Mouse (Mus musculus): ENCODE measurements around the gene Rasgrf2. TPM values are rescaled to one million over a fixed set of nuclear protein-coding genes. Genes with fewer than 3 reads are reported as not detected.
"Not testable (repeated sequence)": the region's sequence is repeated elsewhere in the genome, so short reads cannot be mapped to it uniquely, and the experiment has no call there.

Rasgrf2 gene
- polyA plus RNA-seq (2012; rRNA removed) = 73.7 and 83.8 TPM in 2 replicates

DNA sequence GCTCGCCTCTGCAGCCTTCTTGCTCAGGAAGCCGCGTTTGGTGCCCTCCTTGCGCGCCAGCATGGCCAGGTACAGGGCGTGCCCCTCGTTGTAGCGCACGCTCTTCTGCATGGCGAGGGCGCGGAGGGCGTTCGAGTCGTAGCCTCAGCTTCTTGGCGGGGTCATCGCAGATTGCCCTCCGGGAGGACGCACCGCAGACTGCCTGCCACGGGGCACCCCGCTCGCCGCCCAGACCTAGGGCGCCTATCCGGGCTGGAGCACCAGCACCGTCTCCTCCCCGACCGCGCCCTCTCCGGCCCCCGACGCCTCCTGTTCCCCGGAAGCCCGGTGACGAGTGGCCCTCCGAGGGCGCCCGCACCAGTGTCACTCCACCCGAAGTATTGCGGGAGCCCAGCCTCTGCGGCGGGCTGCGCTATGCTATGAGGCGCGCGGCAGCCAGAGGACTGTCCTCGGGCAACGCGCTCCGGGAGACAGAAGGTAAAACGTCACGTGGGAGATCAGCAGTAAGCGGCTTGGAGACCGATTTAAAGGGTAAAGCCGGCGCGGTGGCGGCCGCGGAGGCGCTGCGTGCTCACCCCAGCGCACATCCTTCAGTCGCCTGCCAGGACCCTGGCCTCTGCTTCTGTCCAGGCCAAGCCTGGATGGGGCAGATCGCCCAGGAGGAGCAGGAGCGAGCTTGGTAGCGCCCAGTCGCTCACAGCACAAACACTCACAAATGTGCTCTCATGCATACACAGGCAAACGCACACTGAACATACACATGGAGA, at the start of gene Rasgrf2:
TSS of gene Rasgrf2 (minus strand) at position 273 of the 767 bp plus-strand sequence.
- peak in 1 of 2 experiments; percentile 65 for DNase-seq (ENCODE audit: extremely low spot score in 1 of 2, low spot score in 1 of 2)

DNA sequence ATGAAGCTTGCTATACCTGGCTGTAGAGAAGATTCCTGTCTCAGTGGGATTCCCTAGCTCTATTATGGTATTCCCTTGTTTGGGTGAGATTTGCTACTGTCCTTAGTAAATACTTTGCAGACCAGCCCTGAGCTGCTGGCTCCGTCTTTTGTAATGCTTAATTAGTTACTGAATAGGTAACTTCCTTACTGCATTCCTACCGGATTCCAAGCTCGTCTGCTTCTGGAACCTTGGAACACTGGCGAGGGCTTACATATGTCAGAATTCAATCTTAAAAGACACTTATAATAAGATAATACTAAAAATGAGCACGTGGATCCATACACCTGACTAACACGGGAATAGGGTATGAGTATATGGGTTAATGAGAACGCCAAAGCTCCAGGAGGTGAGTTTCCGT, 41.2 kb upstream of the Rasgrf2 start:
- not testable (repeated sequence) for DNase-seq (ENCODE audit: extremely low spot score in 1 of 2, low spot score in 1 of 2)

DNA sequence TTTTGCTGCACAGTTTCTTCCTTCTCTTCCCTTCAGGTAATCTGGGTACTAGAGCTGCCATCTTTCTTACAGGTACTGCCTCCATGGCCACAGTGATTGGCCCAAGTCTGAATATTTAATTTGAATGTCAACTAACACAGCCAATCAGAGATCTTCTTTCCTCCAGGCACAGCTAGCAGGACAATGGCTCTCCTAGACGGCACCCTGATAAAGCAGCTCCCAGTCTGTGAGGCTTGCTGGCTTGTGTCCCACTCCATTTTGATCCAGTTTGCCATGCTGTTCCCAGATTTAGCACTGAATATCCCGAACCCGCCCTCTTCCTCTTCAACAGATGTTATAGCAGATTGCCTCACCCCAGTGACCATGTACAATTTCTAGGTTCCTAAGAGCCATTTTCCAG, 19.1 kb upstream of the Rasgrf2 start:
- DNase-seq (ENCODE audit: extremely low spot score in 1 of 2, low spot score in 1 of 2) = no peak

DNA sequence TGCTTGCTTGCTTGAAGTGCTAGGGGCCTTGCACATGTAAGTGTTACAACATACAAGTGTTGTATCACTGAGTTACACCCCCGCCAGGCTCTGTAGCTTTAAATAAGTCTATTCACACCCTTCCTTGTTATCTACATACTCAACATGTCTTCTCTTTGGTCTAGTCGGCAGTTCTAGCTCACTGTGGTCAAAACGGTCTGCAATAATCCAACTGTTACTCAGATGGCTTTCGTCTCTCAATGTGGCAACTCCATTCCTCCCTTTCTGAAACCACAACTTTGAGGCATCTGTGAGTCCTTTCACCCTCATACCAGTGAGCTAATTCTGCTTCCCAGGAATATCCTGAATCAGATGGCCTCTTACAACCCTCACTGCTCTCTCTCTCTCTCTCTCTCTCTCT, 17.4 kb upstream of the Rasgrf2 start:
- DNase-seq (ENCODE audit: extremely low spot score in 1 of 2, low spot score in 1 of 2) = no peak

DNA sequence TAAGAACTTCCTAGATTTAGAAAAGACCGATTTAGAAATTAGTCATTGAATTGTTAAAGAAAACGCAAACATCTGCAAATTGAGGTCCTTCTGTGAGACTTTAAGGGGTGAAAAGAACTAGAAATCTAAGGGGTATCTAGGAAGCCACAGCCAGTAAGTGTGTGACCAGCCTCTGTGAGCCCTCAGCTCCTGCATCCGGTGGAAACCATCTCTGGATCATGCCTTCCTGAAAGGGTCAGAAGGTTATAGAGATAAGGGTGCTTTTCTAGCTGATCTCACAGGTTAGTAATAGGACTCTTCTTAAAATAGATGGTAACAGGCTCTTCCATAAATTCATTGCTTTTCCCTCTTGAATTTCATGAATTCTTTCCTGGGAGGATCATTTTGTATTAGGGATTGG, 3.3 kb upstream of the Rasgrf2 start:
- DNase-seq (ENCODE audit: extremely low spot score in 1 of 2, low spot score in 1 of 2) = no peak

DNA sequence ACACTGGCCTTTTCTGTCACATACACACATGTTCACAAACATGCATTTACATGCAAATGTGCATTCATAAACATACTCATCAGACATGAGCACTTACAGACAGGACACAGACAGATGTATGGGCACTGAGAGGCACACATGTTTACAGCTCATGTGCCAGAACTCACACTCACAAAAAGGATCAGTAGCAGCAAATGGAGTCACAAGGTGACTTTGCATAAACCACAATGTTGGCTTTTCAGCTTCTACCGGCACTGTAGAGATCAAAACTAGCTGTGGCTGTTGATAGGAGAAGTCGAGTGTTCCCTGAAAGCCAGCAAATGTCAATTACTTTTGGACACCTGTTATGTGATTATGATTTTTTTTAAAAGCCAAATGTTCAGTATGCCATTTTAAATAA, 1.1 kb upstream of the Rasgrf2 start:
- DNase-seq (ENCODE audit: extremely low spot score in 1 of 2, low spot score in 1 of 2) = no peak

DNA sequence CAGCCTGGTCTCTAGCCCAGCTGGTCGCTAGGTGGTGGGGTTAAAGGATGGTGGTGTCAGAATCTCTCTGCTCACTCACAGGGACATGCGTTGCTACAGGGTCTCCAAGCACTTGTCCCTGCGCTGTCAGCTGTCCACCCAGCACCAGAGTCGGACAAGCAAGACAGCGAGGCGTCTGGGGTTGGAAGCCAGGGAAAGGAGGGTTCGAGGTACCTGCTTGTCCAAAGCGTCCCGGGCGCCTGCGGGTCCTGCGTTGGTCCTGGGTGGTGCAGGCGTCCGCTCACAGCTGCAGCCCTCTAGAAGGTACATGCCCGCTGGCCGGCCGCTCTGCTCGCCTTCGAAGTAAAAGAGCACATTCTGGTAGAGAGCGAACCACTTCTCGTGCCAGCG, 467 bp downstream of the Rasgrf2 start:
- no peak for DNase-seq (ENCODE audit: extremely low spot score in 1 of 2, low spot score in 1 of 2)

DNA sequence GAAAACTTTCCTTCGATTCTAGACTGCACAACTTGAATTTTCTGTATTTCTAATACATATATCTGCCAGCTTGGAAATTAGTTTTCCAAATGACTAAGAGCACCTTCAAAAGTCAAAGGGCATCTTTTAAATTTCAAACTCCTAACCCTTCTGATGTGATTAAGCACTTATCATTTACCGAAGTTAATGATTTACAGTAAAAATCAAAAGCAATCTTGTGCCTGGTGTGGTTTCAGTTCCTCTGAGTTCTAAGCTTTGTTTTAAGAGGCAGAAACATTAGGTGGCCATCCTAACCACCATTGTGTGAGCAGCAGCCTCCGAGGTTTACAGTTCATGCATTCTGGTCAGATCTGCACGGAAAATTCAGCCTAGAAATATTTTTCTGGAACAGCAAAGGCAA, 1.6 kb downstream of the Rasgrf2 start:
- DNase-seq (ENCODE audit: extremely low spot score in 1 of 2, low spot score in 1 of 2) = no peak

DNA sequence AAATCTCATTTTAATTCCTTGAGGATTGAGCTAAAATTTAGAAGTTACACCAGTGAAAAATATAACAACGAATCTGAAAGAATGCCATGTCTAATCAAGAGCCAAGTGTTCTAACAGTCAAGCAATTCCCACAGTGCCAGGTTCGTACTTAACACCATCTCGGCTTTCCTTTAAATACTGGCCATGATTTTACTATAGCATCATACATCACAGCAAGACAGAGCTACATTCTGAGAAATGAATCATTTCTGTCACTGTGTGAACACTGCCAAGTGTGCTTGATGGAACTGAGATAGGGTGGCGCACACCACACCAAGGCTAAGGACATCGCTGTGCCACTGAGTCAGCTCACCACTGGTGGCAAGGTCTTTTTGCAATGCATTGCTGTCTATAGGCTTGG, 5.6 kb downstream of the Rasgrf2 start:
- peak in 1 of 2 experiments; percentile 49 for DNase-seq (ENCODE audit: extremely low spot score in 1 of 2, low spot score in 1 of 2)

DNA sequence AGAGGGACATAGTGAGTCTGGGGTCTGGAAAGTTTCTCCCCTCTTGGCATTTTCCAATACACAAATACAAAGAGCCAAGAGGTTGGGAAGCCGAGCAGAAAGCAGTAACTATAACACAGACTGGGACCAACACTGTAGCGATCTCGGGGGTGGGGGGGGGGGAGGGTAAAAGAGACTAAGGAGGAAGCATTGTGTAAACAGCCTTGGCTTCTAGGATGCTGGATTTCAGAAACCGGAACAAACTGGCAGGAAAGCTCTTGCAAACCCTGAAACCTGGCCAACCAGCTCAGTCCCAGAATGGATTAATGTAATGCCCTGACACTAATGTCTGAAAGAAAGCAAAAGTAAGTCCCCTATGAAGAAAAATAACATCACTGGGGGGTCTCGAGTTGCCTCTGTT, 11.8 kb downstream of the Rasgrf2 start:
- no peak for DNase-seq (ENCODE audit: extremely low spot score in 1 of 2, low spot score in 1 of 2)

DNA sequence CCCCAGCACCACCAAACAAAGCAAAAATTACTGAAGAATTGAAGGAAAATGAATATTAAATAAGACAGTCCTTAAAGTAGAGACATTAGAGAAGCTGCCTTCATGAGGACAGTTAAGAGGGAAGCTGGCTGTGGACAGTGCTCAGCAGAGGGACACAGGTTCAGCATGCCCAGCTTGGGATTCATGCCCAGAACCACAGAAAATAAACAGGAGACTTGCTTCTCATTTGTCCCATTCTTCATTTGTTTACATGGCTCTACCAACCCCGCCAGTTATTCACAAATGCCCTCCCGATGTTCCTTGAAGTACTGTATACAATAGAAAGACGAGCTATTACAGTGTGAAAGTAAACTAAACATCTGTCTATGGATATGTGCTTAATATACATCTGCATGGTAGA, 17.4 kb downstream of the Rasgrf2 start:
- DNase-seq (ENCODE audit: extremely low spot score in 1 of 2, low spot score in 1 of 2) = no peak

DNA sequence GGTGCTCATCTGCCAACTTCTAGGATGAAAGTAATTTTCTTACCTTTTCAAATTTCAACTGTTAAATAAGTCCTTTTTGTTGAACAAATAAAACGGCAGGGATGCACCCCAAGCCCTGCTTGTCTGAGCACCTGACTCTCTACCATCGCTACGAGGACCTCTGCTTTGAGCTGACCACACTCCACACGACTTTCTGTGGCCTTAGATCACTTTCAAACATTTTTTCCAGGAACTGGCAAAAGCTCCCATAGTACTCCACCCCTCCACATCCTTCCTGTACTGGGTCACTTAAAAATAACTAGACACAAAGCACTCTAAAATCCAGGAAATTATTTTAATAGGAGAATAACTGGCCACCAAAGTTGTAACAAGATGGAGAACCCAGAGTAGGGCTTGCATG, 23.2 kb downstream of the Rasgrf2 start:
- no peak for DNase-seq (ENCODE audit: extremely low spot score in 1 of 2, low spot score in 1 of 2)

DNA sequence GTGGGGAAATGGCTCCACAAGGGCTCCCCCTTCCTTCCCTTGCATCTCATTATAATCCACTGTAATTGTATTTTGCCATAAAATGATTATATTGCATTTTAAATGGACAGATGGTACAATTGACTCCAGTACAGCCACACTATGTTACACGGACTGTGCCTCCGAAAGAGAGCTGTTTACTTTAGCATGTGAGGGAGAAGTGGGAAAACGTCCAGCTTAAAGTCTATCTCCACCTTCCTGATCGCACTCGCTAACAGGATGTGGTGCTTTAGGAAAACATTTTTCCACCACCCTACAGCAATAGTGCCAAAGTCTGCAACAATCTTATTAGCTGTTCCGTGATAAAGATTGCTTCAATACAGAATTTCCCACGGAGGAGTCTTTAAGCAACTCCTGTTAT, 27.2 kb downstream of the Rasgrf2 start:
- DNase-seq (ENCODE audit: extremely low spot score in 1 of 2, low spot score in 1 of 2) = no peak

DNA sequence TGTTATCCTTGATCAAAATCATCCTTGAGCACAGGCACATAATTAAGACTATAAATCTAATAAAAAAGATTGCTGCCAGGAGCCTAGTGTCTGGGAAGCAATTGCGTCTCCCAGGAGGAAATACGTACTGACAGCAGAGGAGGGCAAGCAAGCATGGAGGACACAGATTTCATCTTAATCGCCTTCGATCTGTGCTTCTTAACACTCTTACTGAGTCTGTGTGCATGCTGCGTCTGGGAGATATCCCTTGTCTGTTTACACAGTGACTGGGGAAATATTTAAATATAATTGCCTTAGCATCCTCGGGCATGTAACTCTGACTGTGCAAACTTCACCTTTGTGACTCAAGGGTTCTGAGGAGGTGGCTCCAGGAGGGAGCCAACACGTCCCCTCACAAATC, 33.0 kb downstream of the Rasgrf2 start:
- no peak for DNase-seq (ENCODE audit: extremely low spot score in 1 of 2, low spot score in 1 of 2)

DNA sequence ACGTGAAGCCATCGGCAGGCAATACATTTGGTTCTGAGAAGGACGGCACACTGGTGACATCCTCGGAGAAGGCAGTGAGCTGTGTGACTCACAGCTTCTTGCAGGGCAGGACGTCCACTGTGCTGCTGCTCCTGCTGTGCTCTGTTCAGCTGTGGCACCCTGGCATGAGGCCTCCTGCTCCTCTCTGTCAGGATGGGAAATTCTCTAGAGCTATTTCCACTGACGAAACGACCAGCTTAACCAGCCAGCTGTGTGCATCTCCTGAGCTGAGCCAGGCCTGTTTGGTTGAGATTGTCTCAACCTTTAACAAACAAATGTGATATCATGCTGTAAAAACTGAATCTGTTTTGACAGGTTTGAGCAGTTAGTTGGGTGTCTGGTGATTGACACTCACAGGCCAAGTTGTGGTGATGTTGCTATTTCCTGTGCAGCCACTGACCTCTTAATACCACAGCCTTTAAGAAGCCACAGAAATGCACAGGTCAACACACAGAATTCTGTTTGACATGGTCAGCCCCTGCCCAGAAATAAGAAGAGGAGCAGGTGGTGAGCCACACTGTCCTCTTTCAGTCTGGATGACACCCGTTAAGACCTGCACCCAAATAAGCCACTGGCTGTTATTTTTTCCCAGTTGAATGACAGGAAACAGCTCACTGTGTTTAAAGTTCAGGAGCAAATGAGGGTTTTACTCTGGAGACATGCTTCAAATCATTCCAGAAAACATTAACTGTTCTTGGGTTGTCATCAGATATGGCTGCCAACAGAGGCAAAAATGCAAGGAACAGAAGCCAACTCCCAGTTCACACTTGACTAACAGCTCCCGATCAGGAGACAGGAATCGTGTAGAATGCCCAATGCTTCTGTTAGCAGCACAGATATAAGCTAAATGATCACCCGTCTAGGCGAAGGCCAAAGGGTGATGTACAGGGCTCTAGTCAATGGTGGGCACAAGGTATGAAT, 36.0 kb downstream of the Rasgrf2 start:
- DNase-seq (ENCODE audit: extremely low spot score in 1 of 2, low spot score in 1 of 2) = no peak

DNA sequence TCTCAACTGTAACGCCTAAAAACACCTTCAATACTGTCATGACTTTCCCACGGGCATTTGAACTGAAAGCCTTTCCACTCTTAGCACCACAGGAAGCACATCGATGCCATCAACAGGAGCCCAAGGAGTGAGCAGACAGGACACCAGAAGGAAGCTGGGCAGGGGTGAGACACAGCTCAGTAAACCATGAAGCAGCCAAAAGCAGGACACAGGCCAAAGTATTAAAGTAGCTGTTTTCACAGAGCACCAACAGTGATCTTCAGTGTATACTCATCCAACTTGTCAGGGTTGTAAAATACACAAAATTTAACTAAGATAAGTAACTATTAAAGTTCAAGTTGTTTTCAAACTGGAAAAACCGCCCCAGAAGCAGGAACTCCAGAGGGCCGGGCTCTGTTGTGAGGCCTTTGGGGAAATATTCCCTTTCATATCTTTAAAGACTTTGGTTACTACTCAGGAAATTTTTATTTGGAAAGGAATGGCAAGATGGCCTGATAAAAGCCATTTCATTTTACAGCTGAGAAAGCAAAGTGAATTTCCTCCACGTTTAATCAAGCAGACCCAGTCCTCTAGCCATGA, 37.7 kb downstream of the Rasgrf2 start:
- no peak for DNase-seq (ENCODE audit: extremely low spot score in 1 of 2, low spot score in 1 of 2)

DNA sequence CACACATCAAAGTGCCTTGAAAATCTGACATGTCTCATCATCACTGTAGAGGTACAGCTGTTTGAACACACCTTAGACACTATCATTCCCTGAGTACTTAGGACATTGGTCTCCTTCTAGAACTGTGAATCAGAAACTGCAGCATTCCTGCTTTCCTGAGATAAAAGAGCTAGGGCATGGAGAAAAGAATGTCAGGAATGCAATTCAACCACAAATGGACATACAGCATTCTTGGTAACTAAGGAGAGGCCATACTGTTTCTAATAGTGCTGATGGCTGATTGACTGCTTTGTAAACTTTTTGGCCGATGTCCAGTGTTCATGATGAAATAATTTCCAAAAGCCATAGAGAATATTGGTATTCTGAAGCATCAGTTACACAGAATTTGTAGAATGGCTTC, 58.3 kb downstream of the Rasgrf2 start:
- DNase-seq (ENCODE audit: extremely low spot score in 1 of 2, low spot score in 1 of 2) = no peak

DNA sequence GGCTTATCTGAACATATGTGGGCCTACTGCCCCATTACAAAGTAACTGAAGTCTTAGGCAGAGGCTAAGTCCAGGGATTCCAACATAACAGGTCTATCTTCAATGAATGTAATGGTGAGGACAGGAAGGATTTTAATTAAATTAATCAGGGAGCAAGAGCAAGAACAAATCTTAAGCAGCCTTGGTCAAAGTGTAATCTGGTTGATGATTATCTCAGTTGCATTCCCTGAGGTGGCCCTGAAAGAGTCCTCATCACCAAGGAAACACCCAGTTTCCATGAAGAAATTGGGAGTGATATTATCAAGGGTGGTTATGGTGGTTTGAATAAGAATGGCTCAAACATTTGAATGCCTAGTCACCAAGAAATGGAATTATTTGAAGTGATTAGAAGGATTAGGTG, 62.8 kb downstream of the Rasgrf2 start:
- DNase-seq (ENCODE audit: extremely low spot score in 1 of 2, low spot score in 1 of 2) = no peak

DNA sequence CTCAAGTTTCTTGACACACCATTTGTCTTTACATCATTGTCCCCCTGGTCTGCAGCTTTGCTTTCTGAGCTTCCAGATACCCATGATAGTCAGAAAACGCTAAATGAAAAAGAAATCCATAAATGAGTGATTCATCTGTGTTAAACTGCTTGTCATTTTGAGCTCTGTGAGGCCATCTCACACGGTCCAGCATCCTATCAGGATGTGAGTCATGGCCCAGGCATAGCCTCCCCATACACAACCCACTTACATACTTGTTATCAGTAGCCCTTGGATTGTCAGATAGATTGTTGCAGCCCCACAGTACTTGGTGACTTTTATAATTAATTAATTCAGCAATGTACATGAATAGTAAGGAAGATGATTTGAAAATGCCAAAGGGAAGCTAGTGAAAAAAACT, 63.6 kb downstream of the Rasgrf2 start:
- no peak for DNase-seq (ENCODE audit: extremely low spot score in 1 of 2, low spot score in 1 of 2)

DNA sequence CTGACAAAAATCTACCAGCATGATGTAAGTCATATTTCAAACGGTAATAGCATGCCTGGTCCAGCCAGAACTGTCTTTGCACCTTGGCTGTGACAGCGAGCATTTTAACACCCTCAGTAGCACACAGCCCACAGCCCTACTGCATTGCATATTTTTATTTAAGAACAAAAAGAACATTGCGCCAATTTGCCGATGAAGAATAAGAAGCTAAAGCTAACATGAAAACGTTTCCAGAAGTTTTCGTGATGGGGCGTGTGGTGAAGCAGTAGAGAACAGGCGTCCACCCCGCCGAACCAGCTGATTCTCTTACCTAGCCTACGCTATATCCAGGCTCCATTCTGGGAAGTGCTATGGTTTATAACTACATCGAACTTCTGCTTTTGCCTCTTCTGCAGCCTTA, 77.7 kb downstream of the Rasgrf2 start:
- DNase-seq (ENCODE audit: extremely low spot score in 1 of 2, low spot score in 1 of 2) = peak; percentile 63 to 71

DNA sequence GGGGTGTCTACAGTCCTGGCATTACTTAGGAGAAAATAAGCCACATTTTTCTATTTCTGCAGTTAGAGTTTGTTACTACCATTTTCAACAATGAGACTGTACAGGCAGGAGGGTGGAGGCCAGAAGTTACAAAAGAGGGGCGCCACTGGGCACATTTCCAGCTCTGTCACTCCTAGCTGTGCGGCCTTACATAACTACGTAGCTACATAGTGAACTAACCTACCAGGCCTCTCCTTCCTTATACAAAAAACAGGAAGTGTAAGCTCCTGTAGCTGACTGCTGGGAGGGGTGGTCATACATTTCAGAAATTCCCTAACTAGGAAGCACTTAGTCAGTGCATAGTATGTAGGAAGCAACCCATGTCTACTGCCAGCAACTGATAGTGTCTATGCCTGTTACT, 78.5 kb downstream of the Rasgrf2 start:
- DNase-seq (ENCODE audit: extremely low spot score in 1 of 2, low spot score in 1 of 2) = no peak

Data from frontal cortex, adult 2 months (tissue).